Mouse (Mus musculus) cerebellum, adult 18-20 months (tissue): ENCODE data around the gene Sft2d1.
A peak's percentile ranks its signal among the peaks of the same experiment; 100 is the strongest.

ENCODE experiments used
- DNase-seq, 2 experiments: peaks; one replicate each; pipeline ENCODE4 v3.0.0; 2021

The Sft2d1 gene

GRCm38 (mm10) chr17:8310838-8311614 is at the start of gene Sft2d1:
Gene Sft2d1, plus strand, starts transcription at chr17:8311102.
- peak; percentile 96 to 99 for DNase-seq

DNA sequence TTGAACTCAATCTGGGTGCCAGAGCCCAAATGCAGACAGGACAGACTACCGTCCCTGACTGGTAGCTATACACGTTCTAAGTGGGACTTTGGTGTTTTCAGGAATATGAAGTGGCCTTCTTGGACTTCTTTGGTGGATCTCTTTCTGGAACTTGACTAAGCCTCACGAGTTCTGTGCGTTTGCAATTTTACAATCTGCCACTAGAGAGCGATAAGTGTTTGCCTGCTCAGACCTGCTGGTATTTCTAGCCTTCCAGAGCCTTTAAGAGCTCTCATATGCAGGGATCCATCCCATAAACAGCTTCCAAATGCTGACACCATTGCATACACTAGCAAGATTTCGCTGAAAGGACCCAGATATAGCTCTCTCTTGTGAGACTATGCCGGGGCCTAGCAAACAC is 46.3 kb upstream of the Sft2d1 start:
- peak; percentile 67 to 68 for DNase-seq

GRCm38 (mm10) chr17:8272054-8272749 is 38.7 kb upstream of the Sft2d1 start:
- DNase-seq: no peak

DNA sequence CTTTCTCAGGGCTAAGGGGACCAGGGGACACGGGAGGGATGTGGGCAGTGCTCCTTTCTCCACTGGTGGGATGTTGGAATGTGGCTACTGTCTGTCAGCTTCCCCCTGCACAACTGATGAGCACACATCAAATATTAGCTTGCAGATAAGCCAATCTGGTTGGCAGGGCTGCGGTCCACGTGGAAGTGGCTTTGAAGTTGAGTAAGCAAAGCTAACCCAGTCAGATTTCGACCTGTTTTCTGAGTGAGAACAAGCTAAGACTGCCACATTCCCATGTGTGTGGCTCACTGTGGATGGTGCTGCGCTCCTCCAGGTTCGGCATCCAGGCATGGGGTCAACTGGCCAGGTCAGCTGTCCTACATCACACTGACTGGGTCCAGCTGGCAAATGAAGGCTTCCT is 38.0 kb upstream of the Sft2d1 start:
- DNase-seq: no peak

DNA sequence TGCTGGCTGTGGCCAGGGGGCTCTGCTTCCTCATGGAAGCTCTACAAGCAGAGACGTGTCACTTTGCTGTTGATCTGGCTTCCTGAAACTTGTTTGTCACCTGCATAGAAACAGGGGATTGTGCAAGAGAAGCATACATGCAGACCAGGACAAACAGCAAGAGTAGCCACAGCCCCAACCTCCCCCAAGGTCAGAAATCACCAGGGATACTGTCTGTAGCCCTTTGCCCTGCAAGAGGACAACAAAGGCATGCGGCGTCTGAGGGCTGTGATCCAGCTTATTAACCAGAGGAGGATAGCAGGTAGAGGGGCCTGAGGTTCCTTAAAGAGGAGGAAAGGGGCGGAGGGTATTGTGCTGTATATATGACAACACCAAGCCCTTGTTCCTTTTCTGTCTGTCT is 34.8 kb upstream of the Sft2d1 start:
- DNase-seq: no peak

DNA sequence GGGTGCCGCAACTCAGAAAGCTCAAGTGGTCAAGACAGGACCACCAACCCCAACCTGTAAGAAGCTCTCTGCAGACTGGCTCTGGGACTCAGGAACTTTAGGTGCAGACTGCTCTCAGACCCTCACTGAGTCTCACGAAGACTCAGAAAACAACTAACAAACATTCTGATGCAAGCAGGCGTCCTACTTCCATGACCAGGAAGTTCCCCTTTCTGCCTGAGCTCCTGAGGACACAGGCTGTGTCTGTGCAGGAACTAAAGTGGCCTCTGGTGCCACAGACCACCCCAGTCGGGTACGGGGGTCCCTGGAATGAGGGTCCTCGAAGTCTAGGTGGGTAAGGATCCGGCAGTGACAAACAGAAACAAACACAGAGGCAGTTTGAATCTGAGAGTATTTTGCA is 34.2 kb upstream of the Sft2d1 start:
- no peak for DNase-seq

DNA sequence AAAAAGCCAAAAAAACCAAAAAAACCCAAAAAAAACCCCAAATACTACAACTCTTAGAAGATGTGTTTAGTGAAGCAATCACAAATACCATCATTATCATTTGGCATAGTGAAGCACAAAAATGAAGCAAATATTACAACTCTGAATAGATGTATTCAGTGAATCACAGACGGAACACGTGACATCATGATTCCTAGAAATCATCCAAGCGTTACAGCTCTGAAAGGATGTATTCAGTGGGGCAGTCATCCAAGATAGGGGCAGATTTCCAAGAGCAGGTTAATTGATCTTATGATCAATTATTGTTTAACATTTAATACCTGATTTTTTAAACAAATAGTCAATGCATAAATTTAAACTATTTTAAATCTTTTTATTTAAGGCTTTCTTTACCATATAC is 33.6 kb upstream of the Sft2d1 start:
- DNase-seq: no peak

DNA sequence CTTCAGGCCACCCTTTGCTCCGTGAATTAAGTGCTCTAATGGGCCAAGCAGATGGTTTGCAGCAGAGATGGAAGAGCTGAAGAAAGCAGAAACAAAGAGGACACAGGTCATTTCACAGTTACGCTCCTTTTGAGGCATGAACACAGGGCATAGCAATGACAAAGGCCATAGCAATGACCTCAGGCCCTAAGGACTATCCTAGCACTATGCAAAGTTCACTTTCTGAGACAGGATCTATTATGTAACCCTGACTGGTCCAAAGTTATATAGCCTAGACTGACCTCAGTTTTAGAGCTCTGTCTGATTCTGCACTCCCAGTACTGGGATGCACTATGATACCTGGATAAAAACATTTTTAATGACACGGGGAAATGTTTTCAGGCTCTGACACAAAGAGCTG is 32.5 kb upstream of the Sft2d1 start:
- no peak for DNase-seq

DNA sequence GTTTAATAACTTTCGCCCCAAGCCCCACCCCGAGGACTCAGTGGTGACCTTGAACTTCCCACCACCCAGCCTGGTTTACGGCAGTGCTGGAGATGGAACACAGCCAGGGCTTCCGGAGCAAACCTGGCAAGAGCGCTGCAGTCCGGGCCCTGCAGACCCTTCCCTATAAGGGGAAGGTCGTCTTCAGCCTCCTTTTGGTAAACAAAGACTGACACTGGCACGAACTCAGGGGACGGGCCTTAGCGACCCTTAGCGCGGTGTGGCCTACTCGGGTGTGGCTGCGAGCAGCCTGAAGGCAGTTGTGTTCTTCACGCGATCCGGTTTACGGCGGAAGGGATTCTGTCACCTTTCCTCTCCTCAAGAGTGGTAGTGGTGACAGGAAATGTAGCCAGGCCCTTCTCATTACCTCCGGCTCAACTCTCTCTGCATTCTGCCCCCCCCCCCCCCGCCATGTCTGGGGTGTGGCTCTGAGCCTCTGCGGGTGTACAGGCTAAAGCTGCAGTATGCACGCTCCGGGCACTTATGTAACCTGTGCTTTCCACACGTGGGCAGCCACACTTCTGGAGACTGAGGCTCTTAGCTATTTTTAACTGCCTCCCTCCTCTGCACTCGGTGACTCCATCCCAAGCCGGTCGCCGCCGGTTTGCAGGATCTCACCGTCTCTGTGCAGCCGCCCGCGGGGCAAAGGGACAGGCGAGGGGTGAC is 27.9 kb upstream of the Sft2d1 start, which contains the start of gene Mpc1:
TSS of gene Mpc1 (plus strand) at position 84 of the 705 bp plus-strand sequence.
- peak; percentile 72 to 92 for DNase-seq

DNA sequence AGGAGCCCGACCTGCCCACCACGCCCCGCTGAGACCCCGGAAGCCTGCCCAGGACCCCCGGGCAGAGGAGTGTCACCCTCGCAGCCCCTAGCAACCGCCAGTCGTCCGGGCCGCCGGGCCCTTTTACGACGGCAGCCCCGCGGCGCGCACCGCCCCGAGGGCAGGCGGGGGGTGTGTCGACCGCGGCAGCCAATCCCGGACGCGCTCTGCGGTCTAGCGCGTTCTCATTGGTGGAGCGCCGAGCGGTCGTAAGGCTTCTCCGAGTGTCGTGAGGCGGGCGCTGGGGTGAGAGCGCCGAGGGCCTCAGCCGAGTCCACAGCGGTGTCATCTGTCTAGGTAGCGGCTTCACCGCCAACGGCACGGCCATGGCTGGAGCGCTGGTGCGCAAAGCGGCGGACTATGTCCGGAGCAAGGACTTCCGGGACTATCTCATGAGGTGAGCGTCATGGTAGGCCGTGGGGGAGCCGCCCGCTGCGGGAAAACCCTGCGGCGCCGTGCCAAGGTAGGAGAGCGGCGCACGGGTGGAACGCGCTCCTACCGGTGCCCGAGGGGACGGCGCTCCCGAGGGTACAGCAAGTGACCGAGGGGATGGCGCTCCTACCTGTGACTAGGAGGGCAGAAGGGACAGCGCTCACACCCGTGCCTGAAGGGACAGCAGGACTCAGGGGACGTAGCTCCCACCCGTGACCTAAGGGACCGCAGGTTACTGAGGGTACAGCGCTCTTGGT is 27.2 kb upstream of the Sft2d1 start:
- DNase-seq: peak; percentile 96 to 97

DNA sequence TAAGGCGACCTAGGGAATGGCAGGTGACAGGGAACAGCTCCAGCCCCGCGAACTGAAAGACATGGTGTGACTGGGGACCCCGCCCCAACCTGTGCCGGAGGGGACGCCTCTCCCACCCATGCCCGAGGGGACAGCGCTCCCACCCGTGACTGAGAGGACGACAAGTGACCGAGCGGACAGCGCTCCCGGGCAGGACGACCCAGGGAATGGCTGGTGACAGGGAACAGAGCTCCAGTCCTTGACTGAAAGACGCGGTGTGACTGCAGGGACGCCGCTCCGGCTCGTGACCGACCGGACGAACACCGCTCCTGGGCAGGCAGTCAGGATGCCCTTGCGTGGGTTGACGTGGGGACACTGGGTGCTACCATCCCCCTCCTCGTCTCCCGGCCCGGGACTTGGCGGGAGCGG is 26.6 kb upstream of the Sft2d1 start:
- peak; percentile 59 to 66 for DNase-seq

DNA sequence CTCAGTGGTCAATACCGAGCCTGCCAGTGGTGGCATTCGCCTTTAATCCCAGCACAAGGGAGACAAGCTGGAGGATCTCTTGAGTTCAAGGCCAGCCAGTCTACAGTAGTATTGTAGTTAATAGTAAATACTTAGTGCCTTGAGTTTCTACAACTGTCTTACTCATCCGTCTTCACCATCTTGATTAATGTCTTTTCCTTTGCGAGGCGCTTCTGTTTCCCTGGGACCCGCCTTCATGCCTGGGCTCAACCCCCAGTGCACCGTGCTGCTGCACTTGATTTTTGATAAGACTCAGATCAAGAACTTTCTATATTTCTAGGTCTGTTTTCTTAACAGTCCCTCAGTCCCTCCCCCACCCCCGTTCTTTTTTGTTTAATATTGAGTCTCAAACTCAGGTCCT is 25.8 kb upstream of the Sft2d1 start:
- DNase-seq: no peak

- no peak for DNase-seq
Observed at GRCm38 (mm10) chr17:8286987-8287386, 23.9 kb upstream of the Sft2d1 start.

DNA sequence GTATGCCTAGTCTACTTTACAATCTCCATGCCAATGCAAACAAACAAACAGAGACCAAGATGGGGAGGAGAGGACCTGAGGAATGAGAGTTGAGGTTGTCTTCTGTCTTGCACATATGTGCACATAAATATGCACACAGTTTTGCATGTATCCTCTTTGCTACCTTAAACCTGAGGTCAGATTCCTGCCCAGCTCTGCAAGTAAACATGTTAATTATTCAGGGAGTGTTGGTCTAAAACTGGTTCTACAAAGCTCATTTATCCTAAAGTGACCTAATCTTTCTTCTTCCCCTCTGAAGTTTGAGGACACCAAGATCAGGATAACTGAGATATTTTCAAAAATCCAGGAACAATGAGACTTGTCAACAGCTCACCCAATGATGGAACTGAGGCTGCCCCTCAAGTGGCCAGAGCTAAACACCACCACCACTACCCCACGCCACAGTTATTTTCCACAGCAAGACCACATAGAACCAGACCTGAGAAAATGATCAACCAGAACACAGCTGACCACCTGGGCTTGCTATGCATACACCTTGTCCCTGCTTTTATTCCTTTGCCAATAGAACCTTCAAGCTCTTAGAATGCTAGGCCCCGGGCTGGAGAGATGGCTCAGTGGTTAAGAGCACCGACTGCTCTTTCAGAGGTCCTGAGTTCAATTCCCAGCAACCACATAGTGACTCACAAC is 20.8 kb upstream of the Sft2d1 start:
- no peak for DNase-seq

DNA sequence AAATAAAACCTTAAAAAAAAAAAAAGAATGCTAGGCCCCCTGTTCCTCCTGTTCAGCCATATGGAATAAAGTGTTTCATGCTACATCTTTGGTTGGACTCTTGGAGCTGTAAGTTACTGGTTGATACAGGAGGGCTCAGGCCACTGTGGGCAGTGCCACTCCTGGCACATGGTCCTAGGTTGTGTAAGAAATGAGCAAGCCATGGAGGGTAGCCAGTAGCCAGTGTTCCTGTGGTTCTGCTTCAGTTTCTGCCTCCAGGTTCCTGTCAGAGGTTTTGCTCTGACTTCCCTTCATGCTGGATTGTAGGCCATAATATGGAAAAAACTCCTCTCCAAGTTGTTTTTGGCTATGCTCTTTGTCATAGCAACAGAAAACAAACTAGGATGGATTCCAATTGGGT is 20.2 kb upstream of the Sft2d1 start:
- DNase-seq: no peak

DNA sequence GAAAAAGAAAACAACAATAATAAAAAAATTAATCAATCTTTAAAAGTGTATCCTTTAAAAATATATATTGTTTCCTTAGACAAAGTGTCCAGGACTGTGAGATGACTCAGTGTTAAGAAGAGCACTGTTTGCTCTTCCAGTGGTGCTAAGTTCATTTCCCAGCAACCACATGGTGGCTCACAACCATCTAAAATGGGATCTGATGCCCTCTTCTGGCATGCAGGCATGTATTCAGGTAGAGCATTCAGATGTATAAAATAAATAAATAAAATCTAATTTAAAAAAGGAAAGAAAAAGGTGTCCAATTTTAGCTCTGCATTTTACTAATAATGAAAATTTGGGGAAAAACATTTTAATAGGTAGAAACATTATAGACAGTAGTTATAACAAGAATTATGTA is 15.1 kb upstream of the Sft2d1 start:
- DNase-seq: no peak

DNA sequence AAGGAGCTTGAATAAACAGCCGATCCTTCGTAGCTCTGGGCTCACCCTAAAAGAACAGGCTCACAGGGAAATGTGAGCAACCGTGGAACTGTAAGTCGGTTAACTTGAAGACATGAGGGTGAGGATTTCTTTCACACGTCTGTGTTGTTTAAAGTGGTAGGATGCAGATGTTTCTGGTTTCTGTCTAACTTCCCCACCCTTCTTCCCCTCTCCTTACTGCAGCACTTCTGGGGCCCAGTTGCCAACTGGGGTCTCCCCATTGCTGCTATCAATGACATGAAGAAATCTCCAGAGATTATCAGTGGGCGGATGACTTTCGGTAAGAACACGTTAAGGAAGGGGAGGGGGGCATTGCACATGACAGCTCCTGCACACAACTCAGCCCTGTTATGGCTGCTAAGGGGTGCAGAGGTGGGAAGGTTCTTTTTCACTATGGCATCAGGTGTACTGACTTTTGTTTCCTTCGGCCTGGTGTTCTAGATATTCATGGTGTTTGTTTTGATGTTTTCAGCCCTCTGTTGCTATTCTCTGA is 14.5 kb upstream of the Sft2d1 start:
- no peak for DNase-seq

DNA sequence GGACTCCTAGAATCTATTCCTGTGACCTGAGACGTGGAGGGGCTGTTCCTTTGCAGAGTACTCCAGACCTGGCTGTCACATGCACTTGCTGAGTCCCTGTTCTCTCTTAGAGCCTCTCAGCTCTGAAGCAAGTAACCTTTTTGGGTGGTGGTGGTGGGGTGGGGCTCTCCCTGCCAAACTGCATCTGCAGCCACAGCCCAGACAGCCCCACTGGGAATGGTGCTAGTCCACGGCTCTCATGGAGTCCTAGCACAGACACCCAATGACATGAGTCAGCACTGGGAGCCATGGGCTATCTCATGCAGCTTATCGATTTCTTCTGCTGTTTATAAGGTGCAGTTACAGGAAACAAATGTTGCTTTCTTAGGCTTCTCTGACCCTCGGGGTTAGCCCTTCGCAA is 13.2 kb upstream of the Sft2d1 start:
- DNase-seq: no peak

GRCm38 (mm10) chr17:8298281-8298680 is 12.6 kb upstream of the Sft2d1 start:
- no peak for DNase-seq

DNA sequence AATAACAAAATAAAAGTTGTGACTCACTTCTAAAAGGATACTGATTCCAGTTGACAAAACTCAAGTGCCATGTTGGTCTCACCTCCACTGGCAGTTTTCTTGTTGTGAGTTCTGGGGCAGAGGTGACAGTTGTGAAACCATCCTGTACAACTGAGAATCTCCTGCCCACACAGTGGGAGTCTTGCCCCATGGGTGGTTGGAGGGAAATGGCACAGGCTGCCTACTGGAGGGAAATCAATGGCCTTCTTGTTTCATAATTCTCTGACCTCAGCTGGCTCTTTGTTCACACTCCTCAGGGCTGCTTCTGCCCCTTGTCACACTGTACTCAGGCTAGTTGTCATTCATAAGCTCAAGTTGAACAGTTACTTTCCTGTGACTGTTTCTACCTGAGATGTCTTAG is 11.4 kb upstream of the Sft2d1 start:
- peak in 1 of 2 experiments; percentile 13 for DNase-seq

DNA sequence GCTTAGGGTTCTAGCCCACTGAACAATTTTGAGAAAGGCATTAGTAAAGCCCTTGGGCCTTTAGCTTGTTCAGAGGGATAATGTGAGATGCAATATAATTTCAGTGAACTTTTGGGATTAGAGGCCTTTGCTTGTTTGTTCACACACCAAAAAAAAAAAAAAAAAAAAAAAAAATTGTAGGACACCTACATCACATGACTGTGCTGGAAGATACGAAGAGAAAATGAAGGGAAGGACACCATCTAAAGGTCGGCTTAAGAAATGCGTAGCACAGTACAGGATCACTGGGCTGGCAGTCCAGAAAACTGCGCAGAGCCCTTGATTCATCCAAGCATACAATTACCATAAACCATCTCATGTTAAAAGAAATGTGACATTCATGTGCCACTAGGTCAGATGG is 9.4 kb upstream of the Sft2d1 start:
- DNase-seq: no peak

DNA sequence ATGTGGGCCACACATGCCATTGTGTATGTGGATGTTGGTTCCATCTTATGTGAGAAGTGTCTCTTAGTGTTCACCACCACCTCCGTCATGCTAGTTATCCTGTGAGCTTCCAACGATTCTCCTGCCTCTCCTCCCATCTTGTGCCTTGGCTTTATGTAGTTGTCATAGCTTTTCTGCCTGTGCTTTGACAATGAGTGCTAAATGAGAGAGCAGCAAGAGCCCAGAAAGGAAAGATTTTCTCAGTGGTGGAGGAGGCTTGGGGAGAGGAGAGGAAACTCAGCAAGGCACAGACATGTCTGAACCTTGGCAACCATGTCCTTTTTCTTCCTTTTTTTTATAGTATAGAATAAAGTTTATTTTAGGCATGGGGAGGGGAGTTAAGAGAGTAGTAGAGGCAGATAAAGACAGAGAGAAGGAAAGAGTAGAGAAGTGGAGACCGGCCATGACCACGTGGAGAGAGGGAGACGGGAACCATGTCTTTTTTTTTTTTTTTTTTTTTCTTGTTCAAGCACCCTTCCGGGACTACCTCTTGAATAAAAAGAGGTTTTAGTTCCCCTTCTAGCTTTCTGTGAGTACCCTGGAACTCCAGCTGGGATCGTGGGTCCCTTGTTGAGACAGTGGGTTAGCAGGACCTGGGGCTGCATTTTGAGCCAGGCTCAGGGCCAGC is 8.0 kb upstream of the Sft2d1 start:
- DNase-seq: no peak
